Mouse (Mus musculus) naive thymus-derived CD4-positive, alpha-beta T cell, adult 2 months (primary cell): Measurements from ENCODE around the gene Vnn3.

Experiments used
- DNase-seq: peaks from one replicate; pipeline ENCODE4 v3.0.0-alpha.2; 2011; ENCODE audit warnings: low read depth

Gene Vnn3

GRCm38 (mm10) chr10:23851228-23851912 is at the start of gene Vnn3:
Gene Vnn3, plus strand, starts transcription at chr10:23851462.
- DNase-seq, result no peak

- no peak for DNase-seq
Measured at GRCm38 (mm10) chr10:23802911-23803310, 48.4 kb upstream of the Vnn3 start.

DNA sequence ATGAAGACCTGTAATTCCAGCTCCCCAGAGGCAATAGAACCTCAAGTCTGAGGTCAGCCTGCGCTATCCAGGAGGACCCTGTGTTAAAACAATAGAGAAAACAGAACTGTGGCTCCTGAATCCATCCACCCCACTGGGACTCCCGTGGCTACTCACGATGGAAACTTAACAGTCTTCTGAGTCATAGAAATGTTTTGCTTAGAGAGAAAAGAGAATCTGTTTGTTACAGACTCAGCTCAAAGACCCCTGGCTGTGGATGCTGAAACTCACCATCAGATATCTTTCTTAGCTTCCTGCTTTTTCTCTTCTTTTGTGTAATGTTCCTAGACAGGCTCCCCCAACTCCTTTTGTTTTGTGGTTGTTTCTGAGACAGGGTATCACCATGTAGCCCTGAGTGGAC is 46.6 kb upstream of the Vnn3 start:
- DNase-seq, result no peak

- no peak for DNase-seq
Measured at GRCm38 (mm10) chr10:23806201-23806600, 45.1 kb upstream of the Vnn3 start.

DNA sequence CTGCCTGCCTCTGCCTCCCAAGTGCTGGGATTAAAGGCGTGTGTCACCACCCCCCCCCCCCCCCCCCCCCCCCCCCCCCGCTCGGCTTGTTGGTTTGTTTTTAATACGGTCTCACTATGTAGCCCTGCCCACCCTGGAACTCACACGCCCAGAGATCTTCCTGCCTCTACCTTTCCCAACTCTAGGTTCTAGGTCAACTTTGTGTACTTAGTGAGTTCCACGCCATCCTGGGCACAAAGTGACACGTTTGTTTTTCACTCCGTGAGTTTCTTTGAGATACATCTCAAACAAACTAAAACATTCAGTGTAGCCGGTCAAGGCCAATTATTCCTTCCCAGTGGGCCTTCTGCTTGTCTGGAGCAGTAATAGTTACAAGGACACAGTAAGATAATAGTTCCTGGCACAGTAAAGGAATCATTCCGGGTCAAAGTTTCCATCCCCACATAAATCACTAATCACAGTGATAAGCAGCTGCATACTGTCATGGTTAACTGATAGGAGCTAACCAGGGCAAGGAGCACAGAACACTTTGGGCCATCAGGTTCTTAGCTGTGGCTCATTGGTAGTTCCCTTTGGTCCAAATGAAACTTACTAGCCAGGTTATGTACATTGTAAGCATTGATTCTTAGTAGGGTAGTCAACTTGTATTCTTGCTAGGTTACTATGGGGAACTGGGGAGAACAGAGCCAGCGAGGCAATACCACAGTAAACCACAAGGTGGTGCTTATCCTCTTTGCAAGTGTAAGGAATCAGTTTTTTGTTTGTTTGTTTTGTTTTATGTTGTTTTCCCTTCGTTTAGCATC is 39.4 kb upstream of the Vnn3 start:
- DNase-seq, result peak; percentile 79

- DNase-seq, result no peak
Measured at GRCm38 (mm10) chr10:23812438-23812759, 38.9 kb upstream of the Vnn3 start.

GRCm38 (mm10) chr10:23812852-23813766 is 38.2 kb upstream of the Vnn3 start:
- DNase-seq, result no peak

- DNase-seq, result peak; percentile 79
Measured at GRCm38 (mm10) chr10:23815168-23815567, 36.1 kb upstream of the Vnn3 start.

DNA sequence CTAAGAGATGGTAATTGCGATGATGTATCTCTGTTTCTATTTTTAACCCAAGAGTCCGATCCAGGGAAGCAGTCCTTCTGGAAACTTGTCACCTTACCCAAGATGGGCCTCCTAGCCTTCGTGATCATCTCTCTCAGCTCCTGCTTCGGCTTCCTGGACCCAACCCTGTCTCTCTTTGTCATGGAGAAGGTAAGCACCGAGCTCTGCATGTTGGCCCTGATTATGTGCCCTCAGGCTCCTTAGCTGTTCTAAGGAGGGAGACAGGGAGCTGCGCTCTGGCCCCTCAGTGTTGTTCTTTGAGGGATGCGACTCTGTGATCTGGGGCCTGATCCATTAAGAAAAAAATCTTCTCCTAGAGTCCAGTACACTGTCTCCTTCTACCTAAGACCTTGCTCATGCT is 35.0 kb upstream of the Vnn3 start:
- DNase-seq, result no peak

- DNase-seq, result no peak
Measured at GRCm38 (mm10) chr10:23826516-23826915, 24.7 kb upstream of the Vnn3 start.

- no peak for DNase-seq
Measured at GRCm38 (mm10) chr10:23836003-23836964, 15.0 kb upstream of the Vnn3 start.

- DNase-seq, result no peak
Measured at GRCm38 (mm10) chr10:23837115-23837514, 14.1 kb upstream of the Vnn3 start.

- DNase-seq, result no peak
Measured at GRCm38 (mm10) chr10:23838910-23839309, 12.4 kb upstream of the Vnn3 start.

DNA sequence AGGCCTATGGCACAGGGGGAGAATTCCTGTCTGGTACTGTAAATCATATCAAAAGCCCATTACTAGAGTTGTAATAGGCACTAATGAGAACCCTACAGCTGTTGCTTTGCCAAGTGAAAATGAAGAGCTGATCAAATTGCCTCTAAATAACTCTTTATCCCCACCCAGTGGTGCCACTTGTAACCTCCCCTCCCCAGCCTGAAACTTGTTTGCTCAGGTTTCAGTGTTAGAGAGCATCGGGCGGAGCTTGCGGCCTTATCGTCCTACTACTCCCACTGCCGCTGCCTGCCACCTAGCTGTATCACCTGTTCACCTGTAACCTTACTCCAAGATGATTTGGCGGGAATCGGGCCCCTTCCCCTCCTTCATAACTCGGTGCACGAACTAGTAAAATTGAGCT is 11.9 kb upstream of the Vnn3 start:
- DNase-seq, result no peak

DNA sequence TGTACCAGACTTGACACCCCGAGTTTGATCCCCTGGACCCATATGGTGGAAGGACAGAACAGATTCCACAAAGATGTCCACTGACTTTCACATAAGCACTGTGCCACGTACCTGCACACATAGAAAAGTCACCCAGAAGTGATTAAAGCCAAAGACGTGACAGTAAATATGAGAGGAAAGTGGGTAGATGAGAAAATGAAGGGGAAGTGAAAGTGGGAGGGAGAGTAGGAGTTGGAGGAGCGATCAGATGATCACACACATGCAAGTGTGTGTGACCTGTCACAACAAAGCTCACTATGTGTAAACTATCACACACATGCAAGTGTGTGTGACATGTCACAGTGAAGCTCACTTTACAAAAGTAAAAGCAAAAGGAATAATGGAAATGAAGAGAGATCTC is 10.8 kb upstream of the Vnn3 start:
- DNase-seq, result no peak

GRCm38 (mm10) chr10:23852096-23852495 is 834 bp downstream of the Vnn3 start:
- DNase-seq, result no peak

DNA sequence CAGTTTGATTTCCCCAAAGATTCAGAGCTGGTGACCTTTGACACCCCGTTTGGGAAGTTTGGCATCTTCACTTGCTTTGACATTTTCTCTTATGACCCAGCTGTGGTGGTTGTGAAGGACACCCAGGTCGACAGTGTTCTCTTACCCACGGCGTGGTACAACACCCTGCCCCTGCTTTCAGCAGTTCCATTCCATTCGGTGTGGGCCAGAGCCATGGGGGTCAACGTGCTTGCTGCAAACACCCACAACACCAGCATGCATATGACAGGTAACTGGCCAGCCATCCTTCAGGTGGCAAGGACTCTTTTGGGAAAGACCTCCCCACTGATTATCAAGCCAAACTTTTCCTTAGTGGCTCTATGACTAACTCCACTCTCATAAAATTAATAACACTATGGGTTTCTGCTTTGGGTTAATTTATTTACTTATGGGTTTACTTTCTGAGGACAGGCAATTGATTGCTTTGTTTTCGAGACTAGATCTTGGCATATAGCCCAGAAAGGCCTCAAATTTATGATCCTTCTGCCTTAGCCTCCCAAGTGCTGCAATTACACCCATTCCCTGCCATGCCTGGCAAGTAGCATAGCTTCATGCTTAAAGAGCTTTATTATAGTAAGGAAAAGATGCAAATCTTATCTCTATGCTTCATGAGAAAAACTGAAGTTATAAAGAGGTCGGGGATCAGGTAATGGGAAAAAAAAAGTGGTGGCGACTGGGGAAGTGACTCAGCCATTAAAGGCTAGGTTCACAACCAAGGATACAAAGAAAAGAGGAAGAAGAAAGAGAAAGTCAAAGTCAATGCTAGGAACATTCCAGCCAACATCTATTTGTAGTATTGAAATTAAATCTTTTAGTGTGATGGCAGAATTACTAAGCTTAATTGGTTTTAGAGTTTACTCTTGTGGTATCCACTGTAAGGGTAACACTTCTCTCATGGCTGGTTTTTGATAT is 13.4 kb downstream of the Vnn3 start:
- DNase-seq, result no peak

GRCm38 (mm10) chr10:23880695-23881094 is 29.4 kb downstream of the Vnn3 start:
- peak; percentile 1 for DNase-seq

DNA sequence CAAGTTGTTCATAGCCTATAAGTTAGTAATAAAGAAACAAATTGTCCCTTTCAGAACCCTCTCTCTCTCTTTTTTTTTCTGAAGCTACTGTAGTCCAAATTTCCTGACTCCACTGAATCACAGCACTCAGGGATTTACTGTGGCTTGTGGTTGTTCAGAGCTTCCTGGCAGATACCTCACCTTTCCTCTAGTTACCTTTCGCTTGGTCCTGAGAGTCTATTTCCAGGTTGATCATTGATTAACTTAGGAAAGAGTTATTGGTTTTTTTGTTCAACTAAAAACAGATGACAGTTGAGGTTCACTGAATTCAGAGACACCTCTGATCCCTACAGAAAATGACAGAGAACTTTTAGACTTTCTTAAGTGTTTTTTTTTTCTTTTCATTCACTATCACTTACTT is 33.6 kb downstream of the Vnn3 start:
- no peak for DNase-seq

DNA sequence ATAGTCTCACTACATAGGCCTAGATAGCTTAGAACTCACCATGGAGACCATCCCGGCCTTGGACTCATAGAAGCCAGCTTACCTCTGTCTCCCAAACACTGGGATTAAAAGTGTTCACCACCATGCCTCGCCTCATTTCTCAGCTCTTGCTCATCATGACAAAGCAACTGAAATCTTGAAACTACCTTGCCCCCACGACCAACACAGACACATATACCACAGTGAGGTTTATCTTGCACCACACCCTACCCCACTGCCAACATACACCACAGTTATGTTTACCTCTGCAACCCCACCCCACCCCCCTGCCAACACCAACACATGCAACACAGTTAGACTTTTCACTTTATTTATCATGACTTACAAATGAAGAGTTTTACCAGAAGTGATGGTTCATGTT is 34.8 kb downstream of the Vnn3 start:
- DNase-seq, result no peak
